Mouse (Mus musculus): ENCODE results near the gene Mecr.
A peak's percentile ranks its signal among the peaks of the same experiment; 100 is the strongest.
"Not testable (repeated sequence)": the region's sequence is repeated elsewhere in the genome, so short reads cannot be mapped to it uniquely, and the experiment has no call there.

The Mecr gene

DNA sequence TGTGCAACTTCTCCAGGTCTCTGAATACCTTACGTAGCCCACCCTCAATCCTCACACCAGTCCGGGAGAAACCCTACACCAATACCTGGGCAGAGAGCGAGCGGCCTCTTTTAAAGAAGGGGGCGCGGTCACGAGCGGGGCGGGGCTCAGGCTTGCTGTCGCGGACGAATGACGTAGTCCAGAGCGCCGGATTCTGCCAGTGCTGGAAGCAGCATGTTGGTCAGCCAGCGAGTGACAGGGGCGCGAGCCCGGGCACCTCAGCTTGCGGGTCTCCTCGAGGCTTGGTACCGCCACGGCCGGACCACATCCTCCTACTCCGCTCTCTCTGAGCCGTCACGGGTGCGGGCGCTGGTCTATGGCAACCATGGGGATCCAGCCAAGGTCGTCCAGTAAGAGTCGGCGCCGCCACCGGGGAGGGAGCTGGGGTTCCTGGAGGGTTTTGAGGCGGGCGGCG is at the start of gene Mecr:
Gene Mecr (plus strand): TSS at position 181 of the 454 bp plus-strand sequence.
- peak; percentile 96 for DNase-seq (ENCODE audit: low spot score)

DNA sequence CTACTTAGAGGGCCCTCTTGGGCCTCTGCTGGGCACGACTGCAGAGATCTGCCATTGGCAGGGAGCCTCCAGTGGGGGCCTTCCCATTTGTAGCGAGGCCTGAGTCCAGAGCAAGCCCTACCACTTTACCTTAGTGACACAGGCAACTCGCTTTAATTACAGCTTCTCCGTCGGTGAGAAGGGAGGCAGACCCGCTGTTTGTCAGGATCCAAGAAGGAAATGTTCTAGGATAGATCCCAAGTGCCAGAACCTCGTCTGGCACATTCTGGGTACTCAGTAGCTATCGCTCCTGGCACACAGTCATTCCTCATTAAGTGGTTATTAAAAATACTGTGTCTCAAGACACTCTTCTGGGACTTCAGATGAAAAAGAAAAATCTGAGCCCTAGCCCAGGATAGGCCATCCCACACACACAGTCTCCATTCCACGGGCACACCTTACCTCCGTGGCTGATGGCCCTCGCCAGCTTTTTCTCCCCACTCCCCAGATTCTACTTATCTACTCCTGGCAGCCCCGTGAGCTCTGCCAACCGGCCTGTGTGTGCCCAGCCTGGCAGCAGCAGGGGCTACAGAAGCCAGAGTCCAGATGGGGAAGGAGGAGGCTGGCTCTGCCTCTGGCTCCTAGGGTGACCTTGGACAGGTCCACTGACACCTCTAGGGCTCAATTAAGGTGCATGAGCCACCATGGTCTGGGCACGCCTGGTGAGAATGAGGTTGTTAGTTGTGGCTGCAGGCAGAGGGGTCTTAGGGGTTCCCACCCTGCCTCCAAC is 46.8 kb upstream of the Mecr start:
- DNase-seq (ENCODE audit: low spot score): no peak

DNA sequence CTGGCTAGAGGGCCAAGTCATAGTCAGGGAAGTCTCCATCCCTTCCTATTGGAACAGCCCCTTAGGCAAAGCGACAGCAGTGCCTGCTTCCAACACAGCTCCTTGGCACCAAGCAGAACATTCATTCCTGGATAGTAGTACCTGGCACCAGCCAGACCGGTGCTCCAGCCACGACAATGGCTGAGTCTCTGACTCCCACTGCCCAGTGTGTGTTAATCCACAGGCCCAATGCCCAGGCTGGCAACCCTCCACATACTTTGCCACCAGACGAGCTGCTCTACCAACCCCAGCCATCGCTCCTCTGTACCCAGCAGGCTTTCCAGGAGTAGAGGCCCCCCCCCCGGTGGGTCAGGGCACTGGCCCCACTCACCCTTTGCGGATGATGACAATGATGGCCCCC is 45.8 kb upstream of the Mecr start:
- DNase-seq (ENCODE audit: low spot score): no peak

DNA sequence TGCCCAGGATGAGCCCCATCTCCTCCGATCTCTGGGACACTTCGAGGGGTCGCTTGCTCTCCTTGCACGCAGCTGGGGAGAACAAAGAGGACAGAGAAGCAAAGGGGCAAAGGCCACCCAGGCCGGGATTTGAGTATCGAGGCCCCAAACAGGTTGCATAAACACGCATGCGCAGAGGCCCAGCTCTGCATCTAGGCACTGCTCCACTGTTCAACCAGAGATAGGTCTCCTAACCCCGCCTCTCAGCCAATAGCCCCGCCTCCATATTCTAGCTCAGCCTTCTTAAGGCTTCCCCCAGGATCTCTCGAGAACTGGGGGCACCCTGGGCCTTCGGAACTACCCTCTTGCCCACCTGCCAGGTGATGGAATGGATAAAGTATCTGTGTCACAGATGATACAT is 45.4 kb upstream of the Mecr start:
- DNase-seq (ENCODE audit: low spot score): peak; percentile 22

DNA sequence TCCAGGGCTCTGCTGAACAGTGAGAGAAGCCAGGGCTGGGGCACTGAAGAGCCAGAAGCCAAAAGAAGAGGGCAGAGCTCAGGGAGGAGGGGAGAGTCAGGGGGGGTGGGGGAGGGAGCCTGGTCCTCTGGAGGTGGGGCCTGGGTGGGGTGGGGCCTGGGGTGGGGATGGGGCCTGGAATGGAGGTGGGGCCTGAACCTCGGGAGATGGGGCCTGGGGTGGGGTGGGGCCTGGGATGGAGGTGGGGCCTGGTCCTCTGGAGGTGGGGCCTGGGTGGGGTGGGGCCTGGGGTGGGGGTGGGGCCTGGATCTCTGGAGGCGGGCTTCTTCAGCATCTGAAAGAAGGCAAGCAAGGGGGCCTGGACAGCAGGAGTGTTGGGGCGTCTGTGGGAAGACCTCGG is 44.3 kb upstream of the Mecr start:
- DNase-seq (ENCODE audit: low spot score): no peak

DNA sequence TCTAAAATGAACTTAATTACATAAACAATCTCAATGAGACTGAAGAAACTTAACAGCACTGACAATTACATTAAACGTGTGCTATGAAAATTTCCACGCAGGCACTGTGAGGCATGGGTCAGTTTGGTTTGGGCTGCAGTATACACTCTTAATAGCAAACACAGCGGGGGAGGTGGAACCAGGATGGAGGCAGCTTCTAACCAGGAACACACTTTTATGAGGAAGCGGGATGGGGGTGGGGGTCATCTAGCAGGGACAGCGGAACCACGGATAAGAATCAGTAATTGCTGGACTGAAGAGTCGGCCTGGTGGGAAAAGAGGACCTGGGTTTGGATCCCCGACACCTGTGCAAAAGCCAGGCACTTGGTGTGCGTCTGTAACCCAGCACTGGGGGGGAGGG is 39.4 kb upstream of the Mecr start:
- DNase-seq (ENCODE audit: low spot score): no peak

DNA sequence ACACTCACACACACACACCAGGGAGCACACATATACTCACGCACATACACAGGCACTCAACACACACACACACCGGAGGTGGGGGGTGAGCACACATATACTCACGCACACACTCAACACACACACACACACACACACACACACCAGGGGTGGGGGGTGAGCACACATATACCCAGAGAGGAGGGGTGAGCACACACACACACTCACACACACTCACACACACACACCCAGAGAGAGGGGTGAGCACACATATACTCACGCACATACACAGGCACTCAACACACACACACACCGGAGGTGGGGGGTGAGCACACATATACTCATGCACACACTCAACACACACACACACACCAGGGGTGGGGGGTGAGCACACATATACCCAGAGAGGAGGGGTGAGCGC is 38.5 kb upstream of the Mecr start:
- not testable (repeated sequence) for DNase-seq (ENCODE audit: low spot score)

DNA sequence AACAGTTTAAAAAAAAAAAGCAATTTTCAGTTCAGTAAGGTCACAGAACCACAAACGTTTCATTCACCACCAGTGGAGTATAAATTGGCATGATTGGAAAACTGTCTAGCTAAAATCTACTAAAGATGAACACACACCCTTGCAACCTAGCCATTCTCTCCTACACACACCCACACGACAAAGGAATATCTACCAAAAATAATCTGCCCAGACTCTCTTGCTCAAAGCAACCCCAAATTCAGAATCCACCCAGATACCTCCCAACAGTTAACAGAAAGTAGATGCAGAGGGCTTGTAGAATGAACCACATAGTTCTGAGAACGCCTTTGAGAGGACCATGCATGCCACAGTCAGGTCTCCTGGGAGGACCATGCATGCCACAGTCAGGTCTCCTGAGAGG is 38.0 kb upstream of the Mecr start:
- no peak for DNase-seq (ENCODE audit: low spot score)

DNA sequence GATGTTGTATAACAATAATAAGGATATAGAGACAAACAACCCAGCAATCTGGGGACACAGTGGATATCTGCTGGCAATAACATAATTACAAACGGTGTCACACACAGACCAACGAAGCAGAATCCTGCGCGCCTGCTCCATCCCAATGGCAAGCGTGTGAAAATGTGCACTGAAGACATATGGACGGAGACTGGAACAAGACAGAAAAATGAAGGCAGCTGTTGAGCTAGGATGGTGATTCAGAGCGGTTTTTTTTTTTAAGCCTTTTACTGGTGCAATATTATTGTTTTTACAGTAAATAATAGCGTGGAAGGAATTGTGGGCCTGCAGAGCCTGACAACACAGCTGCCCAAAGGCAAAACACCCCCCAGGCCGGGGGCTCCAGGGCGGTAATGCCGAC is 30.8 kb upstream of the Mecr start:
- no peak for DNase-seq (ENCODE audit: low spot score)

DNA sequence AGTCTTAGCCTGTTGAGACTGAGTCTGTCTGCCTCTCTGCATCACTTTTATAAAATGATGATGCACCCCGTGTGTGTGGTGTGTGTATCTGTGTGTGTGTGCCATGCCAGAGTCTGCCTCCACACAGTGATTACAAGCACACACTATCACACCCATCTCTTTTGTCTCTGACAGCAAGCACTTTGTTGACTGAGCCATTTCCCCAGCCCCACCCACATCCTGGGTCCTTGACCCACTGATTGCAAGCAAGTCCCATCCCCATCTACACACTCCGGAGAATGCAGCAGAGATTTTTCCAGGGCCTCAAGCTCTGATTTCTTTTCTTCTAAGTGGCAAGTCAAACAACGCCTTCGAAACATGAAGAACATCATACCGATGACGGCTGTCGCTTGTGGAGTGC is 29.5 kb upstream of the Mecr start:
- no peak for DNase-seq (ENCODE audit: low spot score)

DNA sequence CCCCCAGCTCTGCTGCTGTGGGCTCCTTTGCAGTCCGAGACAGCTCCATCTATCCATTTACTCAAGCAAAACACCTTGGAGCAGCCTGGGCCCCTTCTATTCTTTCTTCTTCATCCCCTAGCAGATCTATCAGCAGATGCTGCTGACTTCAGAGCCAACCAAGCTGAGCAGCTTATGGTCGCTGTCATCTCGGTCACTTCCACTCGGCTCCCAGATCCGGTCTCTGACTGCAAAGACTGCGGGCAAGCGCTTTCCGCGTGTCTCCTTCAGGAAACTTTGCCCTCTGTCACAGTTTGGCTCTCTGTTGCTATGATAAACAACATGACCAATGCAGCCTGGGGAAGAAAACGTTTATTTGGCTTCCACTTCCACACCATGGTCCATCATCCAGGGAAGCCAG is 28.4 kb upstream of the Mecr start:
- no peak for DNase-seq (ENCODE audit: low spot score)

DNA sequence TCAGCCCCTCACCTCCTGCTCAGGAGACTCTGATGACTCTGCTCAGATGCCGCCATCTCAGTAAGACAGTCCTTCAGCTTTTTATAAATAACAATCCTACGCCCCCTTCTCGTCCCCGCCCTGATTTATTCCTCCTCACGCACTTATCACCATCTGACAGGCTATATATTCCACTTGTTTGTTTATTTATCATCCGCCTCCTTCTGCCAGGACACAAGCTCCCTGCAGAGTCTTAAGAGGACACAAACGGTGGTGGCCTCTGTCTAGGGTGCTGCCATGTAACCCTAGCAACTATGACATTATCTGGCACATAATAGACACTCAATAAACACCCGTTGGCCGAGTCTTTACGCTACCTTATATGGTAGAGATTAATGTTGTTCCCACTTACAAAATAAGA is 27.5 kb upstream of the Mecr start:
- no peak for DNase-seq (ENCODE audit: low spot score)

DNA sequence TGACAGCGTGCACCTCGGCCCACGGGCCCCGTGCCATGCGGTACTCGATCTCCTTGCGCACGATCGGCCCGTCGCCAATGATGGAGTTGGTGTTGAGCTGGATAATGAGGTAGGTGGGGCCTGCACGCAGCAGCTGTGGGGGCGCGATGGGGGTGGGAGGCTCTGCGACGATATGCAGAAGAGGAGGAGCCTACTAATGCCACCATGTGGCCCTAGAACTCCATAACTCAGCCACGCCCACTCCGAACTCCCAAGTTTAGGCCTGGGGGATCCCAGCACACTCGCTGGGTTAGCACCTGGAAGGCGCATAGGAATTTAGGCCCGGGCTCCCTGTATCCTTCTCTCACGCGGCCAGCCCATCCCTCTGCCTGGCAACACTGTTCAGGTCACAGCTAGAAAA is 24.3 kb upstream of the Mecr start:
- DNase-seq (ENCODE audit: low spot score): no peak

DNA sequence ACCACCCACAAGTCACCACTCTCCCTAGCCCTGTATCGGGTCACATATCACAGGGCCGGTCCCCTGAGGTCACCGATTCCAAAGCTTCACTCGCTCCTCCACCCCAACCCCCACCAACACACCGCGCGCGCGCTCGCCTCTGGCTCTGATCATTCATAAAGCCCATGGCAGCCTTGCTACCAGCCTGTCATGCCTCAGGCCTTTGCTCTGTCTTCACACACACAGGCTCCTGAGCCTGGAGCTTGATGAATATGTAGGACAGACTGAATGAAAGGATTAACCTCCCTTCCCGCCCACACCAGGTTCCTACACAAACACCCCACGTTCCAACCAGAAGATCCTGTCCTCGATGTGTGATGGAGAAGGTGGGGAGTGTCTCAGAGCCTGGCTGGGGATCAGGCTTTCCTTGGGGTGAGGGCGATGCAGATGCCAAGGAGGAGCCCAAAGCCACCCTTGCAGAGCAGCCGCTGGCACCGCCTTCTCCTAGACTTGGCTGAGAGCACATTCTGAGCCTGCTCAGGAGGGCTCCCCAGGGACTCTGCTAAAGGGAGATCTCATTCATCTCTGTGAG is 22.0 kb upstream of the Mecr start:
- DNase-seq (ENCODE audit: low spot score): peak; percentile 59

DNA sequence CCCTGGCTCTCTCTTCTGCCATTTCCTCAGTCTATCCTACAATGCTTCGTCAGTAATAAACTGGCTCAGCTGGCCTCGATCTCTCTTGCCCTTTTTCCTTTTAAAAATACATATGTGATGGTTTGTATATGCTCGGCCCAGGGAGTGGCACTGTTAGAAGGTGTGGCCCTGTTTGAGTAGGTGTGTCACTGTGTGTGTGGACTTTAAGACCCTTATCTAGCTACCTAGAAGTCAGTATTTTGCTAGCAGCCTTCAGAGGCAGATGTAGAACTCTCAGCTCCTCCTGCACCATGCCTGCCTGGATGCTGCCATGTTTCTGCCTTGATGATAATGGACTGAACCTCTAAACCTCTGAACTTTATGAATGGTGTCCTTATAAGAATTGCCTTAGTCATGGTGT is 20.7 kb upstream of the Mecr start:
- DNase-seq (ENCODE audit: low spot score): no peak

DNA sequence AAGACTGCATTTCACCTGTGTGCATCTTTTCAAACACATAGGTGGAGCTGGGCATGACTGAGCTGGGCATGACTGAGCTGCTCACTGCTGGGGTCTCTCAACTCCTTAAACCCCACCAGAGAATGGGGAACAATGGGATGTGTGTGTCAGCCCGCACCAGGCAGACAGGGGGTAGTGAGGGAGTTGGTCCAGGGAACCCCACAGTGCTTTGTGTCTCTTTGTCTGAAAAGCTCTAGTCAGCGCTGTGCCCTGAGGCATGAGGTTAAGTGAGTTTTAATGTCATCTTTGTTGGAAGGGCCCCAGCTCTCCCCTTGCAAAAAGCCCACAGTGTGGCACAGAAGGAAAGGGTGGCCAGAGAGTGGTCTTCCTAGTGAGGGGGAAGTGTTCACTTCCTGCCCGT is 18.3 kb upstream of the Mecr start:
- peak; percentile 56 for DNase-seq (ENCODE audit: low spot score)

DNA sequence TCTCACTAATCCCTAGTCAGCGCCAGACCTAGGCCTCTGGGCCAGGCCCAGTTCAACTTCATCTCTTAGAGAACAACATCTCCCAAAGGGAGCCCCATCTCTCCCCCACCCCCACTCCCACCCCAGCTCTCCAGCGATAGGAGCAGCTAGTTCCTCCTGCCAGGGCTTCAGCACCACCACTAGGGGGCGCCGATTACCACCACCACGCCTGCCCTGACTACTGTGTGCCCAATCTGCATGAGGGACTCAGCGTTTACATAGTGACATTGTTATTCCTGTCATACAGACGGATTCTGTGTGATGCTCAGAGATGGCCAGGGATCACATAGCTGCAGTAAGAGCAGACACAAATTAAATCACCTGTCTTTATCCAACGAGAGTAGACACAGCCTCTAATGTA is 17.4 kb upstream of the Mecr start:
- DNase-seq (ENCODE audit: low spot score): peak; percentile 65

DNA sequence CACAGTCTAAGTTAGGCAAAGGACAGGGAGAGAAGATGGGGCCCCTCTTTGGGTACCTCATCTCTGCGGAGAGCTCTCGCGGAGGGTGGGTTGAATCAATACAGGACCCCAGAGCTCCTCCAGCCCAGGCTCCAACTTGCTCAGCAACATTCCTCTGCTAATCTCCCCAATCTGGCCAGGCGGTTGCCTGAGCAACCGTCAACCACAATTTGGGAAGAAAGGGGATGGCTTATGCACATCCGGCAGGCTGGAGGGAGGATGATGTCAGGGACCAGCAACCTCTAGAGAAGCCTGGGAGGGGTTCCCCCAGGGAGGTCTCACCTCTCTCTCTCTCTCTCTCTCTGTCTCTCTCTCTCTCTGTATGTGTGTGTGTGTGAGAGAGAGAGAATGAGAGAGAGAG is 16.4 kb upstream of the Mecr start:
- DNase-seq (ENCODE audit: low spot score): peak; percentile 71

DNA sequence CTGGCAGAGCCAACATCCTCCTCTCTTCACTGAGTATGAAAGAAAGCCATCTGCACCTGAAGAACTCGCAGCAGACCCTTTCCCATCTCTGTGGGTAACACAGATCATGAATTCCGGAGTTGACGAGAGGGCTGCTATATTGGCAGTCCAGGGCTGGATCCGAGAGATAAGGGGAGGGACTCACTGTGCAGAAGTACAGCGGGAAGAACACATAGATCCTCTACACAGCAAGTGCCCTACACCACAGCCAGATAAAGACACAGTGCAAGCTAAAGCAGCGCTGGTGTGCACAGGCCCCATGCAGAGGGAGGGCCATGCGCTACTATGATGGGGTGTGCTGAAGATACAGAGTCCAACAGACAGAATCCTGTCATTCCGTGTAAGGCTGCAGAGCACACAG is 14.1 kb upstream of the Mecr start:
- no peak for DNase-seq (ENCODE audit: low spot score)

DNA sequence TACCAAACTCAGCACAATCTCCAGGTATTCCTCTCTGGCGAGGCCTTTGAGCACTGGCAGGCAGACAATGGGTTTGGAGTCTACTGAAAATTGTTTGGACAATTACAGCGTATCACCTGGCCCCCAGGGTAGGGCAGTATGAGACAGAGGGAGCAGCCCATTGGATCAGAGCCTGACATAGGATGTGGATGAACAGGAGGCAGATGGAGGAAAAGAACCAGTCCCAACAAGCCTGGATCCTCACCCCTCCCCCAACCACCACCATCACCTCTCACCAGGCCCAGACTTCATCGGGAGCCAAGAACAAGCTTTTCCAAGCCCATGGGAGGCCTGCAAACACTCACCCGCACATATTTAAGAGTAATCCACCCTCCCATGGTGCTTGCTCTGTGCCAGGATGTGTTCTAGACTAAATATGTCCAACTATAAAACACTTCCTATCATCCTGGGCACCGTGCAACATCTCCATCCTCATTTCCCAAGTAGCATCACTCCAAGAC is 11.7 kb upstream of the Mecr start:
- DNase-seq (ENCODE audit: low spot score): no peak

DNA sequence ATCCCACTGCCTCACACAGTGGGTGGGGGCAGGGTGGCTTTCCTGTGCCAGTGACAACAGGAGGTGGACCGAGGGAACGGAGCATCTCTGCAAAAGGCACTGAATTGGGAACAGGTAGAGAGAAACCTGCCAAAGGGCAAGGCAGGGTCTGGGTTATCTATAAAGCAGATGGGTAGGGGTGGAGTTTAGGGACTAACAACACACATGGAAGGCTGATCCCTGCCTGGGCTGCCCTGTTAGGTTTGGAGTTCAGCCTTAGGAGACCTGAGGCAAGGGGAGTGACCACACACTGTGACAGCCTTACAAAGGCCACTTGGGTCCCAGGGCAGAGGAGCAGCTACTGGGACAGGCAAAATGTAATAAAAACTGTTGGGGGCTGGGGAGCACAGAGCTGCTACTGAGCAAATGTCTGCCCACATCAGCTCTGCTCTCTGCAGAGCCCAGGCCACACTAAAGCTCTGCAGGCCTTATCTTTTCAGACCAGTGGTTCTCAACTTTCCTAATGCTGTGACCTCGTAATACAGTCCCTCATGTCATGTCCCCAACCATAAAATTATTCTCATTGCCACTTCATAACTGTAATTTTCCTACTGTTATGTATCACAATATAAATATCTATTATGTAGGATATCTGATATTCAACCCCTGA is 10.4 kb upstream of the Mecr start:
- DNase-seq (ENCODE audit: low spot score): no peak

DNA sequence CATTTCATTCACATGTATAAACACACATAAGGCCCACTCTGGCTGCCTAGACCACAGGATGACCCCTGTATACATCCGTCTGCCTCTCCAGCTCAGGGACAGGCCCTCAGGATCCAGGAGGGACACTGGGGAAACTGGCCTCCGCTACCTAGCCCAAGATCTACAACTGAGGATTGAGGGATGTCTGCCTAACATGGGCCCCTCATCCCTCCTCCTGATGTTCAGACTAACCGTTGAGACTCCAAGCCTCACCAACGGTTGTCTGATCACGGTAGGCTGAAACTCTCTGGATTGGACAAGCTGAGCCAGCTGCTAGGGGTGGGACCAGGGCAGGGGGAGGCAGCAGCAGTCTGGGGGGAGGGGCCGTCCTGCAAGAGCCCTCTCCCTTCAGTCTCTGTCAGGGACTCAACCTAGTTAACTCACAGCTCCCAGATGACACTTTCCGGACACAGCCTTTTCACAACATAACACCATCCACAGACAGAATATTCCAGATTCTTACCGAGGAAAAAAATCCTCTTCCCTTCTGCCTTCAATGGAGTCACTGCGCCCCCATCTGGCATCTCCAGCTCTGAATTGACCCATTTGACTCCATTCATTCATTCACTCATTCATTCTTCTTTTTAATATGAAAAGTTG is 9.2 kb upstream of the Mecr start:
- DNase-seq (ENCODE audit: low spot score): peak; percentile 88

DNA sequence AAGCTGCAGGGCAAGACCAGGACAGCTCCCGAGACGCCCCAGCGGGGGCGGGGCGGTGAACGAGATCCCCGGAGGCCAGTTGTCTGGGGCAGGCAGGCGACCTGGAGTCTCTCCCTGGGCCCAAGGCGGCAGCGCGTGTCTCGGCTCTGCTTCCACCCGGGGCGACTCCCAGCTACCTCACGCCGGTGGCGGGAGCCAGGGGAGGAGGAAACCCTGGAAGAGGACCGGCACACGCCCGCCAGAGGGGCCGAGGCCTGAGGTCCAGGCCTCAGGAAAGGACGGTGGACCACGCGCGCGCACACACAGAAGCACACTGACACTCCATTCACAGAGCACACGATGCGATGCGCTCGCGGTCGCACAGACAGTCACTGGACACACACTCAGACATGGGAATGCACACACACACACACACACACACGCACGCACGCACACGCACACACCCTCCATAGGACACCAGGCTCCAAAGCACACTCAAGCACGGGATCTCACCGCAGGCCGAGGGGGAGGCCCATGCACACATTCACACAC is 6.9 kb upstream of the Mecr start:
- DNase-seq (ENCODE audit: low spot score): peak; percentile 58

All from retina, embryonic 14.5 days (tissue).